Mouse (Mus musculus): ENCODE measurements around the gene Capn2.

Gene Capn2

GRCm38 (mm10) chr1:182523692-182524091, 6.3 kb upstream of the Capn2 start:
- DNase-seq: no peak

GRCm38 (mm10) chr1:182522961-182523360, 5.6 kb upstream of the Capn2 start:
- DNase-seq: no peak

- no peak for DNase-seq
Observed at GRCm38 (mm10) chr1:182520938-182521500, 3.6 kb upstream of the Capn2 start.

- no peak for DNase-seq
Observed at GRCm38 (mm10) chr1:182520091-182520937, 2.9 kb upstream of the Capn2 start.

GRCm38 (mm10) chr1:182519341-182519740, 1.9 kb upstream of the Capn2 start:
- no peak for DNase-seq

GRCm38 (mm10) chr1:182518811-182519210, 1.4 kb upstream of the Capn2 start:
- DNase-seq: no peak

- DNase-seq: no peak
Observed at GRCm38 (mm10) chr1:182518143-182518680, 804 bp upstream of the Capn2 start.

GRCm38 (mm10) chr1:182517677-182518011, 236 bp upstream of the Capn2 start:
- DNase-seq: no peak

GRCm38 (mm10) chr1:182514803-182515590, 2.4 kb downstream of the Capn2 start:
- no peak for DNase-seq

GRCm38 (mm10) chr1:182513714-182514113, 3.7 kb downstream of the Capn2 start:
- DNase-seq: no peak

GRCm38 (mm10) chr1:182512901-182513410, 4.5 kb downstream of the Capn2 start:
- no peak for DNase-seq

GRCm38 (mm10) chr1:182511778-182512177, 5.6 kb downstream of the Capn2 start:
- no peak for DNase-seq

GRCm38 (mm10) chr1:182511073-182511472, 6.3 kb downstream of the Capn2 start:
- no peak for DNase-seq

GRCm38 (mm10) chr1:182509110-182509797, 8.2 kb downstream of the Capn2 start:
- no peak for DNase-seq

GRCm38 (mm10) chr1:182506229-182506986, 11.0 kb downstream of the Capn2 start:
- DNase-seq: no peak

GRCm38 (mm10) chr1:182505291-182505690, 12.1 kb downstream of the Capn2 start:
- no peak for DNase-seq

GRCm38 (mm10) chr1:182504223-182504622, 13.2 kb downstream of the Capn2 start:
- peak; percentile 40 for DNase-seq

- no peak for DNase-seq
Observed at GRCm38 (mm10) chr1:182503206-182503900, 14.1 kb downstream of the Capn2 start.

- no peak for DNase-seq
Observed at GRCm38 (mm10) chr1:182502491-182503050, 14.8 kb downstream of the Capn2 start.

GRCm38 (mm10) chr1:182501815-182502405, 15.5 kb downstream of the Capn2 start:
- no peak for DNase-seq
